Mouse (Mus musculus) G1E-ER4 (cell line): ENCODE measurements around the gene Hivep2. TPM values are rescaled to one million over a fixed set of nuclear protein-coding genes. Genes with fewer than 3 reads are reported as not detected.

Experiments used
- GATA1 ChIP-seq: IDR thresholded peaks from one replicate; pipeline ENCODE4 v1.8.0; 2012; ENCODE audit warnings: low read length, inconsistent platforms
- polyA plus RNA-seq: library from polyadenylated mRNA; stranded (reverse); fragments of >175 nt; gene quantifications from 2 replicates; pipeline ENCODE4 v1.2.3, GENCODE M21; 2012

Gene Hivep2
- polyA plus RNA-seq, 1 experiment: not detected

GRCm38 (mm10) chr10:13990842-13991241 lies 25.0 kb downstream of the Hivep2 start:
- no peak for TF ChIP-seq GATA1

- no peak for TF ChIP-seq GATA1
Measured at GRCm38 (mm10) chr10:13993411-13993810, 27.5 kb downstream of the Hivep2 start.

- TF ChIP-seq GATA1: no peak
Measured at GRCm38 (mm10) chr10:13997336-13997735, 31.5 kb downstream of the Hivep2 start.

GRCm38 (mm10) chr10:14004769-14005517 lies 39.1 kb downstream of the Hivep2 start:
- no peak for TF ChIP-seq GATA1

- TF ChIP-seq GATA1: no peak
Measured at GRCm38 (mm10) chr10:14009721-14010120, 43.8 kb downstream of the Hivep2 start.

GRCm38 (mm10) chr10:14016287-14016970 lies 50.6 kb downstream of the Hivep2 start:
- no peak for TF ChIP-seq GATA1

GRCm38 (mm10) chr10:14017338-14017737 lies 51.5 kb downstream of the Hivep2 start:
- TF ChIP-seq GATA1: no peak

- TF ChIP-seq GATA1: no peak
Measured at GRCm38 (mm10) chr10:14017822-14018364, 52.0 kb downstream of the Hivep2 start.

- no peak for TF ChIP-seq GATA1
Measured at GRCm38 (mm10) chr10:14018672-14019071, 52.8 kb downstream of the Hivep2 start.

GRCm38 (mm10) chr10:14019198-14019597 lies 53.3 kb downstream of the Hivep2 start:
- TF ChIP-seq GATA1: no peak

GRCm38 (mm10) chr10:14020253-14020652 lies 54.4 kb downstream of the Hivep2 start:
- no peak for TF ChIP-seq GATA1

- no peak for TF ChIP-seq GATA1
Measured at GRCm38 (mm10) chr10:14024971-14025370, 59.1 kb downstream of the Hivep2 start.

- TF ChIP-seq GATA1: no peak
Measured at GRCm38 (mm10) chr10:14027751-14028150, 61.9 kb downstream of the Hivep2 start.

GRCm38 (mm10) chr10:14028956-14029355 lies 63.1 kb downstream of the Hivep2 start:
- TF ChIP-seq GATA1: no peak

- no peak for TF ChIP-seq GATA1
Measured at GRCm38 (mm10) chr10:14030458-14031035, 64.7 kb downstream of the Hivep2 start.

GRCm38 (mm10) chr10:14032532-14032931 lies 66.7 kb downstream of the Hivep2 start:
- TF ChIP-seq GATA1: no peak

- TF ChIP-seq GATA1: no peak
Measured at GRCm38 (mm10) chr10:14034046-14034445, 68.2 kb downstream of the Hivep2 start.
